Mouse (Mus musculus): ENCODE results near the gene Lyrm4.

DNA sequence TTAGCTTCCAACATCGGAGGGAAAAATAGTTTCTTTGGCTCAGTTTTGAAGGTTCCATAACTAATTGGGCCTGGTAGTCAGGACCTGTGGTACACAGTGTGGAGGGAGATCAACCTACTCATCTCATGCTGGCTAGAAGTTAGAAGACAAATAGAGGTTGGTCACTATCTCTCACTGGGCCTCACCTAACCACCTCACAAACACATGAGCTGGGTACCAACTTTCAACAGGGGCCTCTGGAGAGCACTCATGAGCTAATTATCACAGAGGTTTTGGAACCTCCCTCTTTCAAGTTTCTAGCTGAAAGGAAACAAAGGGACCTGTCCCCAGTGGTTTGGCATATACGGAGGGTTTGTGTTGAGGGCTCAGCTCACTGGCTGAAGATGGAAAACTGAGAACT, 59.8 kb downstream of the Lyrm4 start:
- TF ChIP-seq POLR2A (IDR thresholded peaks at IDR 0.05; ENCODE audit: insufficient read depth, low read depth, low read length) (no peak), CTCF (IDR thresholded peaks at IDR 0.05; ENCODE audit: insufficient read depth, low read depth, low read length) (no peak)
